Comparison of ENCODE assay signal across 29 mouse cellular contexts in the genomic region with DNA sequence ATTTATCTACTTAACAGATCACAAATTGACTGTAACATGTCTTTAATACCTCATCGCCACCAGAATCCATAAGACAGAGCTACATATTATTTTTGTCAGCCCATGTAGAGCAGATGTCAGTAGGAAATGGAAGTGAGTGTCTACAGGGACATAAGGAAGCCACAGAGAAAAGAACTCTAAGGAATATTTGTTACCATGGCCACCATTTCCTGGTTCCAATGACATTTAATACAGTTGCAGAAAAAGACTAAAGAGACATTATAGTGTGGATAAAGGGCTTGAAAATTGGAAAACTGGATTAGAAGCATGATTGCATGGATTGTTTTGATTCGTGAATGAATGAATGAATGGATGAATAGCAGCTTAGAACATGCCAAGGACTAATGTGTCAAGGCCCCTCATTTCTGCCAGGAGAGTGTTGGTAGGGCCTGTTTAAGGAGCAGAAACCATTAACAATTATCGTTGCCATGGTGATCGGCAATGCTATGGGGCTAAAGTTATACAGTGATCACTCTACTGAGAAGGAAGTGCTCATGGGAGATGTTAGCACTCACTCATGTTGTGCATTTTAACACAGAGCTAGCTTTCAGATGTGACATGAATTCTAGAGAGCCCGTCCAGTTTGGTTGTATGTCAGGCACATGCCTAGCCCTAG. TPM values are rescaled to one million over a fixed set of nuclear protein-coding genes. Genes with fewer than 3 reads are reported as not detected.
DNase-seq lines count a peak whose midpoint lies in the region; ATAC-seq and TF ChIP-seq lines count a peak whose summit lies in the region.
"Had no signal": no experiment of that assay in that cellular context is flagged by ENCODE, and none has a peak within 500 bp of the region (broad histone marks: within the 10 kb centered on the region; RNA-seq: fewer than 3 reads in every experiment).

No protein-coding gene starts in this region.

- H3K27me3 ChIP-seq in forebrain, embryonic 13.5 days, result no peaks in the 10 kb centered on the region; the same call in 1 of the 2 replicates
- H3K27me3 ChIP-seq in forebrain, embryonic 12.5 days, result peaks cover 4% of the 10 kb centered on the region; the same call in 1 of the 2 replicates
- no peaks in the 10 kb centered on the region for H3K27me3 ChIP-seq in hindbrain, embryonic 15.5 days
- no peaks in the 10 kb centered on the region; the same call in 1 of the 2 replicates for H3K27me3 ChIP-seq in midbrain, embryonic 15.5 days (replicated peaks)
- H3K27me3 ChIP-seq in lung, postnatal 0 days (replicated peaks; ENCODE audit: insufficient read depth, low read length), result no peaks in the 10 kb centered on the region
- H3K27me3 ChIP-seq: embryonic facial prominence, embryonic 15.5 days; intestine, embryonic 15.5 days; limb, embryonic 12.5 days; neural tube, embryonic 15.5 days had no signal

- no peaks in the 10 kb centered on the region for H3K36me3 ChIP-seq in forebrain, embryonic 13.5 days (ENCODE audit: poor library complexity, severe bottlenecking)
- H3K36me3 ChIP-seq in forebrain, embryonic 12.5 days (replicated peaks), result no peaks in the 10 kb centered on the region
- H3K36me3 ChIP-seq in hindbrain, embryonic 15.5 days, result no peaks in the 10 kb centered on the region
- no peaks in the 10 kb centered on the region for H3K36me3 ChIP-seq in midbrain, embryonic 15.5 days (replicated peaks)
- H3K36me3 ChIP-seq in lung, postnatal 0 days (ENCODE audit: insufficient read depth, low read length), result no peaks in the 10 kb centered on the region
- H3K36me3 ChIP-seq: embryonic facial prominence, embryonic 15.5 days; heart, embryonic 10.5 days; intestine, embryonic 15.5 days; limb, embryonic 12.5 days; neural tube, embryonic 15.5 days had no signal

- no peaks in the 10 kb centered on the region for H3K9me3 ChIP-seq in forebrain, embryonic 13.5 days (replicated peaks)
- H3K9me3 ChIP-seq in forebrain, embryonic 12.5 days, result no peaks in the 10 kb centered on the region
- H3K9me3 ChIP-seq in hindbrain, embryonic 15.5 days, result no peaks in the 10 kb centered on the region
- no peaks in the 10 kb centered on the region for H3K9me3 ChIP-seq in midbrain, embryonic 15.5 days
- H3K9me3 ChIP-seq in lung, postnatal 0 days (ENCODE audit: low read length), result no peaks in the 10 kb centered on the region
- H3K9me3 ChIP-seq: embryonic facial prominence, embryonic 15.5 days; heart, embryonic 10.5 days; intestine, embryonic 15.5 days; limb, embryonic 12.5 days; neural tube, embryonic 15.5 days had no signal

- TF ChIP-seq EP300 in lung, postnatal 0 days (IDR thresholded peaks at IDR 0.05), result no peak

- H3K4me2 ChIP-seq in forebrain, embryonic 13.5 days, result no peak overlapping the region
- H3K4me2 ChIP-seq in forebrain, embryonic 12.5 days, result no peak overlapping the region
- H3K4me2 ChIP-seq in hindbrain, embryonic 15.5 days, result no peak overlapping the region
- no peak overlapping the region for H3K4me2 ChIP-seq in midbrain, embryonic 15.5 days
- H3K4me2 ChIP-seq in lung, postnatal 0 days (replicated peaks; ENCODE audit: low read depth, low read length), result no peak overlapping the region
- H3K4me2 ChIP-seq: embryonic facial prominence, embryonic 15.5 days; intestine, embryonic 15.5 days; limb, embryonic 12.5 days; liver, embryonic 11.5 days; neural tube, embryonic 15.5 days had no signal

- H3K4me3 ChIP-seq in forebrain, embryonic 13.5 days, result no peak overlapping the region
- no peak overlapping the region for H3K4me3 ChIP-seq in forebrain, embryonic 12.5 days (replicated peaks)
- H3K4me3 ChIP-seq in hindbrain, embryonic 15.5 days, result no peak overlapping the region
- no peak overlapping the region for H3K4me3 ChIP-seq in midbrain, embryonic 15.5 days
- no peak overlapping the region for H3K4me3 ChIP-seq in lung, postnatal 0 days (ENCODE audit: low read depth, low read length)
- H3K4me3 ChIP-seq: embryonic facial prominence, embryonic 15.5 days; heart, embryonic 10.5 days; intestine, embryonic 15.5 days; limb, embryonic 12.5 days; neural tube, embryonic 15.5 days had no signal

- TF ChIP-seq CTCF in brain, embryonic 14.5 days (IDR thresholded peaks at IDR 0.05; ENCODE audit: borderline replicate concordance, extremely low read depth, insufficient read depth, insufficient read length), result no peak
- TF ChIP-seq CTCF in lung, postnatal 0 days (IDR thresholded peaks at IDR 0.05), result no peak

- 77% methylated on average over 5 of the region's 5 CpGs for WGBS in forebrain, embryonic 13.5 days
- 82% methylated on average over 5 of the region's 5 CpGs for WGBS in forebrain, embryonic 12.5 days
- 65% methylated on average over 5 of the region's 5 CpGs for WGBS in hindbrain, embryonic 15.5 days
- WGBS in midbrain, embryonic 15.5 days, result 57% methylated on average over 5 of the region's 5 CpGs
- WGBS in lung, postnatal 0 days, result 90% methylated on average over 5 of the region's 5 CpGs

- peak; percentile 33; the same call in 1 of the 2 replicates for ATAC-seq in forebrain, embryonic 13.5 days
- ATAC-seq in forebrain, embryonic 12.5 days (ENCODE audit: low FRiP score), result no peak
- 0 out of 2 replicates have a peak, but pooled peaks have one; percentile 8 for ATAC-seq in hindbrain, embryonic 15.5 days (ENCODE audit: low FRiP score, low read depth)
- peak; percentile 86 for ATAC-seq in midbrain, embryonic 15.5 days (replicated peaks)
- no peak for ATAC-seq in lung, postnatal 0 days
- ATAC-seq: intestine, embryonic 15.5 days; liver, postnatal 0 days had no signal

- DNase-seq in brain, embryonic 14.5 days (ENCODE audit: low read depth), result peak; percentile 81
- no peak for DNase-seq in lung, postnatal 0 days (ENCODE audit: low spot score)
- DNase-seq in spleen, postnatal 10 days (ENCODE audit: low spot score in 2 of 2), result no peak
- DNase-seq in adrenal gland, postnatal 25 days, result no peak
- DNase-seq: cerebellum, adult 18-20 months; cerebellum, postnatal 36 days; gastrocnemius, postnatal 10 days; heart, postnatal 4 days; kidney, adult 9 months; kidney, postnatal 25 days; layer of hippocampus, postnatal 36 days; liver, postnatal 0 days; lung, postnatal 10 days; right cerebral cortex, adult 18-20 months; thymus, adult 2 months had no signal

- no peak for TF ChIP-seq POLR2A in brain, embryonic 14.5 days (IDR thresholded peaks at IDR 0.05; ENCODE audit: borderline replicate concordance, extremely low read depth, insufficient read depth, insufficient read length, poor library complexity, severe bottlenecking)

- H3K27ac ChIP-seq in forebrain, embryonic 13.5 days, result no peak overlapping the region
- H3K27ac ChIP-seq in forebrain, embryonic 12.5 days, result no peak overlapping the region
- H3K27ac ChIP-seq in hindbrain, embryonic 15.5 days (replicated peaks), result no peak overlapping the region
- H3K27ac ChIP-seq in midbrain, embryonic 15.5 days, result no peak overlapping the region
- H3K27ac ChIP-seq in lung, postnatal 0 days (ENCODE audit: low read length), result no peak overlapping the region
- H3K27ac ChIP-seq: embryonic facial prominence, embryonic 15.5 days; heart, embryonic 10.5 days; intestine, embryonic 15.5 days; limb, embryonic 12.5 days; neural tube, embryonic 15.5 days; stomach, postnatal 0 days had no signal

- peaks cover 3% of the 10 kb centered on the region; the same call in 1 of the 2 replicates for H3K4me1 ChIP-seq in forebrain, embryonic 13.5 days
- no peaks in the 10 kb centered on the region for H3K4me1 ChIP-seq in forebrain, embryonic 12.5 days
- H3K4me1 ChIP-seq in hindbrain, embryonic 15.5 days (replicated peaks), result no peaks in the 10 kb centered on the region; the same call in 1 of the 2 replicates
- no peaks in the 10 kb centered on the region for H3K4me1 ChIP-seq in midbrain, embryonic 15.5 days
- no peaks in the 10 kb centered on the region for H3K4me1 ChIP-seq in lung, postnatal 0 days (ENCODE audit: insufficient read depth, low read depth, low read length)
- H3K4me1 ChIP-seq: embryonic facial prominence, embryonic 15.5 days; heart, embryonic 10.5 days; intestine, embryonic 15.5 days; neural tube, embryonic 15.5 days had no signal

- no peak overlapping the region for H3K9ac ChIP-seq in forebrain, embryonic 13.5 days
- H3K9ac ChIP-seq in forebrain, embryonic 12.5 days, result no peak overlapping the region
- H3K9ac ChIP-seq in hindbrain, embryonic 15.5 days, result no peak overlapping the region
- no peak overlapping the region for H3K9ac ChIP-seq in midbrain, embryonic 15.5 days
- H3K9ac ChIP-seq in lung, postnatal 0 days (replicated peaks; ENCODE audit: low read depth), result no peak overlapping the region
- H3K9ac ChIP-seq: embryonic facial prominence, embryonic 15.5 days; intestine, embryonic 15.5 days; limb, embryonic 12.5 days; liver, postnatal 0 days; neural tube, embryonic 15.5 days had no signal

RNA-seq across cellular contexts. Expression of gene Abcb11, which starts 13.8 kb away (rescaled TPM):
- 0.04 TPM in 1 of 2 replicates, not detected in the other for polyA plus RNA-seq in forebrain, embryonic 13.5 days (2015; fragmentation: Nextera tagmentation; extraction: Ambion mirVana)
- polyA plus RNA-seq in forebrain, embryonic 12.5 days (2016; fragmentation: Nextera tagmentation; extraction: Ambion mirVana), result 0.05 TPM in 1 of 2 replicates, not detected in the other
- polyA plus RNA-seq in brain, embryonic 14.5 days (2012; rRNA removed), result 0.04 and 0.11 TPM in 2 replicates
- polyA plus RNA-seq in hindbrain, embryonic 15.5 days (2015; fragmentation: Nextera tagmentation; extraction: Ambion mirVana), result not detected in 2 replicates
- polyA plus RNA-seq in midbrain, embryonic 15.5 days (2015; fragmentation: Nextera tagmentation; extraction: Ambion mirVana), result not detected in 2 replicates
- polyA plus RNA-seq in lung, postnatal 0 days (2015; fragmentation: Nextera tagmentation; extraction: Ambion mirVana), result 0.08 and 0.13 TPM in 2 replicates
- 0.09 and 2.8 TPM in 2 replicates for total RNA-seq in adrenal gland, postnatal 25 days (2021)
- total RNA-seq: granulocyte monocyte progenitor cell, adult 5-6 weeks; heart, postnatal 4 days; layer of hippocampus, adult 8-10 months; layer of hippocampus, postnatal 36 days; left cerebral cortex, postnatal 14 days had no signal
- polyA plus RNA-seq: limb, embryonic 12.5 days had no signal

RNA-seq across cellular contexts. Expression of gene Dhrs9, which starts 51.6 kb away (rescaled TPM):
- polyA plus RNA-seq in forebrain, embryonic 13.5 days (2015; fragmentation: Nextera tagmentation; extraction: Ambion mirVana), result not detected in 2 replicates
- polyA plus RNA-seq in forebrain, embryonic 12.5 days (2016; fragmentation: Nextera tagmentation; extraction: Ambion mirVana), result not detected in 2 replicates
- not detected in 2 replicates for polyA plus RNA-seq in brain, embryonic 14.5 days (2012; rRNA removed)
- polyA plus RNA-seq in hindbrain, embryonic 15.5 days (2015; fragmentation: Nextera tagmentation; extraction: Ambion mirVana), result not detected in 2 replicates
- not detected in 2 replicates for polyA plus RNA-seq in midbrain, embryonic 15.5 days (2015; fragmentation: Nextera tagmentation; extraction: Ambion mirVana)
- 0.10 and 0.14 TPM in 2 replicates for polyA plus RNA-seq in lung, postnatal 0 days (2015; fragmentation: Nextera tagmentation; extraction: Ambion mirVana)
- total RNA-seq in adrenal gland, postnatal 25 days (2021), result 0.73 and 1.7 TPM in 2 replicates
- total RNA-seq: layer of hippocampus, adult 8-10 months; layer of hippocampus, postnatal 36 days; left cerebral cortex, postnatal 14 days had no signal
- polyA plus RNA-seq: heart, embryonic 10.5 days; limb, embryonic 12.5 days; neural tube, embryonic 15.5 days had no signal

Comparison
In these comparisons a context has a peak if more than half of its experiments do, and no peak if none do; other contexts are left out.
1. ATAC-seq: peak in forebrain, embryonic 13.5 days (single experiment), hindbrain, embryonic 15.5 days (single experiment) and midbrain, embryonic 15.5 days (single experiment); none in forebrain, embryonic 12.5 days (single experiment) and lung, postnatal 0 days (single experiment).